9 mouse cellular contexts compared by ENCODE assay signal in genomic region chr15:98952063-98952455, GRCm38 (mm10). TPM values are rescaled to one million over a fixed set of nuclear protein-coding genes. Genes with fewer than 3 reads are reported as not detected.
DNase-seq lines count a peak whose midpoint lies in the region; ATAC-seq and TF ChIP-seq lines count a peak whose summit lies in the region.
"Had no signal": no experiment of that assay in that cellular context is flagged by ENCODE, and none has a peak within 500 bp of the region (broad histone marks: within the 10 kb centered on the region; RNA-seq: fewer than 3 reads in every experiment).

No protein-coding gene starts in this region.

- no peaks in the 10 kb centered on the region for H3K9me3 ChIP-seq in liver, embryonic 12.5 days (replicated peaks)
- H3K9me3 ChIP-seq in embryonic facial prominence, embryonic 11.5 days (replicated peaks; ENCODE audit: control insufficient read depth, low read length): no peaks in the 10 kb centered on the region
- H3K9me3 ChIP-seq in limb, embryonic 10.5 days (replicated peaks): no peaks in the 10 kb centered on the region

- peaks cover 3% of the 10 kb centered on the region; the same call in 1 of the 2 replicates for H3K36me3 ChIP-seq in liver, embryonic 12.5 days
- no peaks in the 10 kb centered on the region; the same call in 1 of the 2 replicates for H3K36me3 ChIP-seq in embryonic facial prominence, embryonic 11.5 days (replicated peaks; ENCODE audit: control insufficient read depth, insufficient read depth, low read depth, low read length)
- peaks cover 20% of the 10 kb centered on the region for H3K36me3 ChIP-seq in limb, embryonic 10.5 days

- H3K27me3 ChIP-seq in liver, embryonic 12.5 days (replicated peaks): peaks cover 19% of the 10 kb centered on the region
- no peaks in the 10 kb centered on the region for H3K27me3 ChIP-seq in embryonic facial prominence, embryonic 11.5 days (ENCODE audit: control insufficient read depth, insufficient read depth, low read length)
- no peaks in the 10 kb centered on the region for H3K27me3 ChIP-seq in limb, embryonic 10.5 days (ENCODE audit: low read depth, poor library complexity, severe bottlenecking)

- peak overlapping the region; percentile 48; the same call in 1 of the 2 replicates for H3K9ac ChIP-seq in liver, embryonic 12.5 days
- H3K9ac ChIP-seq in embryonic facial prominence, embryonic 11.5 days (replicated peaks; ENCODE audit: low read length): peak overlapping the region; percentile 99

- TF ChIP-seq POLR2A in olfactory bulb, adult 2 months (IDR thresholded peaks at IDR 0.05; ENCODE audit: insufficient read depth, low read depth, low read length): no peak

- no peak for ATAC-seq in liver, embryonic 12.5 days
- ATAC-seq in embryonic facial prominence, embryonic 11.5 days (replicated peaks; ENCODE audit: insufficient number of reproducible peaks, low FRiP score, low TSS enrichment, low read depth): no peak

- no peak for DNase-seq in liver
- DNase-seq in embryonic facial prominence, embryonic 11.5 days (ENCODE audit: low spot score): no peak
- no peak for DNase-seq in limb, embryonic 10.5 days (ENCODE audit: low spot score)
- DNase-seq in adrenal gland, postnatal 10 days: no peak
- no peak for DNase-seq in natural killer cell, adult 2 months (ENCODE audit: low spot score in 2 of 2)
- DNase-seq in left cerebral cortex, adult 11 months (ENCODE audit: low spot score): no peak

- H3K27ac ChIP-seq in liver, embryonic 12.5 days: no peak overlapping the region
- H3K27ac ChIP-seq in embryonic facial prominence, embryonic 11.5 days (replicated peaks; ENCODE audit: low read depth, low read length): peak overlapping the region; percentile 41; the same call in 1 of the 2 replicates
- peak overlapping the region; percentile 96 for H3K27ac ChIP-seq in limb, embryonic 10.5 days
- H3K27ac ChIP-seq in olfactory bulb, adult 2 months (ENCODE audit: insufficient read depth, low read depth, low read length): peak overlapping the region; percentile 69

- TF ChIP-seq CTCF in olfactory bulb, adult 2 months (IDR thresholded peaks at IDR 0.05; ENCODE audit: insufficient read depth, low read depth, low read length): no peak

- H3K4me2 ChIP-seq in liver, embryonic 12.5 days: peak overlapping the region; percentile 86
- peak overlapping the region; percentile 50 for H3K4me2 ChIP-seq in embryonic facial prominence, embryonic 11.5 days (ENCODE audit: low read depth, low read length)

- peaks cover 25% of the 10 kb centered on the region for H3K4me1 ChIP-seq in liver, embryonic 12.5 days
- no peaks in the 10 kb centered on the region for H3K4me1 ChIP-seq in embryonic facial prominence, embryonic 11.5 days (ENCODE audit: control insufficient read depth, insufficient read depth, low read length)
- H3K4me1 ChIP-seq in limb, embryonic 10.5 days: peaks cover 30% of the 10 kb centered on the region
- peaks cover 8% of the 10 kb centered on the region for H3K4me1 ChIP-seq in olfactory bulb, adult 2 months (ENCODE audit: control insufficient read depth, insufficient read depth, low read length)

- 46% methylated on average over 5 of the region's 5 CpGs for WGBS in liver, embryonic 12.5 days (ENCODE audit: insufficient replicate concordance)
- 29% methylated on average over 5 of the region's 5 CpGs for WGBS in embryonic facial prominence, embryonic 11.5 days
- 66% methylated on average over 5 of the region's 5 CpGs for WGBS in limb, embryonic 10.5 days
- 2% methylated on average over 5 of the region's 5 CpGs for WGBS in olfactory bulb, adult 2 months

- peak overlapping the region; percentile 29 for H3K4me3 ChIP-seq in liver, embryonic 12.5 days
- H3K4me3 ChIP-seq in embryonic facial prominence, embryonic 11.5 days (ENCODE audit: low read depth, low read length): peak overlapping the region; percentile 93
- peak overlapping the region; percentile 79 for H3K4me3 ChIP-seq in limb, embryonic 10.5 days
- peak overlapping the region; percentile 67 for H3K4me3 ChIP-seq in olfactory bulb, adult 2 months (ENCODE audit: insufficient read depth, low read depth, low read length)

RNA-seq across cellular contexts. Expression of gene Gm49450, which starts 1.3 kb away (rescaled TPM):
- polyA plus RNA-seq in liver, embryonic 12.5 days (2016; fragmentation: Nextera tagmentation; extraction: Ambion mirVana): not detected in 2 replicates
- polyA plus RNA-seq in embryonic facial prominence, embryonic 11.5 days (2014; fragmentation: Nextera tagmentation; extraction: Ambion mirVana): not detected in 2 replicates
- not detected in 2 replicates for polyA plus RNA-seq in limb, embryonic 10.5 days (2016; fragmentation: Nextera tagmentation; extraction: Ambion mirVana)
- not detected in 2 replicates for polyA plus RNA-seq in olfactory bulb, adult 2 months (2012; ENCODE audit: insufficient read depth, insufficient read length, low replicate concordance, missing spikeins)
- total RNA-seq in adrenal gland, postnatal 10 days (2021): not detected

RNA-seq across cellular contexts. Expression of gene Tuba1a, which starts 1.4 kb away (rescaled TPM):
- polyA plus RNA-seq in liver, embryonic 12.5 days (2016; fragmentation: Nextera tagmentation; extraction: Ambion mirVana): 180 and 181 TPM in 2 replicates
- polyA plus RNA-seq in embryonic facial prominence, embryonic 11.5 days (2014; fragmentation: Nextera tagmentation; extraction: Ambion mirVana): 3,177 and 3,658 TPM in 2 replicates
- polyA plus RNA-seq in limb, embryonic 10.5 days (2016; fragmentation: Nextera tagmentation; extraction: Ambion mirVana): 1,294 and 1,475 TPM in 2 replicates
- polyA plus RNA-seq in olfactory bulb, adult 2 months (2012; ENCODE audit: insufficient read depth, insufficient read length, low replicate concordance, missing spikeins): 1,035 TPM in 1 of 2 replicates, not detected in the other
- 100 to 1,000 TPM; 202 to 313 TPM for total RNA-seq in adrenal gland, postnatal 10 days (2021)

RNA-seq across cellular contexts. Expression of gene Tuba1b, which starts 17.7 kb away (rescaled TPM):
- polyA plus RNA-seq in liver, embryonic 12.5 days (2016; fragmentation: Nextera tagmentation; extraction: Ambion mirVana): 1,333 and 1,388 TPM in 2 replicates
- polyA plus RNA-seq in embryonic facial prominence, embryonic 11.5 days (2014; fragmentation: Nextera tagmentation; extraction: Ambion mirVana): 2,291 and 2,381 TPM in 2 replicates
- 2,301 and 2,452 TPM in 2 replicates for polyA plus RNA-seq in limb, embryonic 10.5 days (2016; fragmentation: Nextera tagmentation; extraction: Ambion mirVana)
- 649 and 1,228 TPM in 2 replicates for polyA plus RNA-seq in olfactory bulb, adult 2 months (2012; ENCODE audit: insufficient read depth, insufficient read length, low replicate concordance, missing spikeins)
- total RNA-seq in adrenal gland, postnatal 10 days (2021): 100 to 1,000 TPM; 329 to 414 TPM

RNA-seq across cellular contexts. Expression of gene Lmbr1l, which starts 34.0 kb away (rescaled TPM):
- polyA plus RNA-seq in liver, embryonic 12.5 days (2016; fragmentation: Nextera tagmentation; extraction: Ambion mirVana): 4.4 and 4.6 TPM in 2 replicates
- 3.9 and 7.1 TPM in 2 replicates for polyA plus RNA-seq in embryonic facial prominence, embryonic 11.5 days (2014; fragmentation: Nextera tagmentation; extraction: Ambion mirVana)
- 23.9 and 28.3 TPM in 2 replicates for polyA plus RNA-seq in limb, embryonic 10.5 days (2016; fragmentation: Nextera tagmentation; extraction: Ambion mirVana)
- not detected in 2 replicates for polyA plus RNA-seq in olfactory bulb, adult 2 months (2012; ENCODE audit: insufficient read depth, insufficient read length, low replicate concordance, missing spikeins)
- total RNA-seq in adrenal gland, postnatal 10 days (2021): 10 to 100 TPM; 17.7 to 27.7 TPM

RNA-seq across cellular contexts. Expression of gene Dhh, which starts 53.7 kb away (rescaled TPM):
- 0.25 and 0.32 TPM in 2 replicates for polyA plus RNA-seq in liver, embryonic 12.5 days (2016; fragmentation: Nextera tagmentation; extraction: Ambion mirVana)
- 0.76 and 1.3 TPM in 2 replicates for polyA plus RNA-seq in embryonic facial prominence, embryonic 11.5 days (2014; fragmentation: Nextera tagmentation; extraction: Ambion mirVana)
- polyA plus RNA-seq in limb, embryonic 10.5 days (2016; fragmentation: Nextera tagmentation; extraction: Ambion mirVana): 0.40 and 0.46 TPM in 2 replicates
- not detected in 2 replicates for polyA plus RNA-seq in olfactory bulb, adult 2 months (2012; ENCODE audit: insufficient read depth, insufficient read length, low replicate concordance, missing spikeins)
- total RNA-seq in adrenal gland, postnatal 10 days (2021): 1 to 10 TPM; 2.6 to 3.2 TPM
- total RNA-seq: megakaryocyte progenitor cell, adult 5-6 weeks had no signal

Comparison
In these comparisons a context has a peak if more than half of its experiments do, and no peak if none do; other contexts are left out.
1. H3K4me3 ChIP-seq: peak in every context shown above with its lines; median percentile 93 in embryonic facial prominence, embryonic 11.5 days; 79 in limb, embryonic 10.5 days; 67 in olfactory bulb, adult 2 months; 29 in liver, embryonic 12.5 days.